In genomic region chr5:136642208-136642607, GRCm38 (mm10) we compare ENCODE assay signal across 27 mouse cellular contexts. TPM values are rescaled to one million over a fixed set of nuclear protein-coding genes. Genes with fewer than 3 reads are reported as not detected.
DNase-seq lines count a peak whose midpoint lies in the region; ATAC-seq and TF ChIP-seq lines count a peak whose summit lies in the region.
"Had no signal": no experiment of that assay in that cellular context is flagged by ENCODE, and none has a peak within 500 bp of the region (broad histone marks: within the 10 kb centered on the region; RNA-seq: fewer than 3 reads in every experiment).

No protein-coding gene starts in this region.

- no peaks in the 10 kb centered on the region for H3K36me3 ChIP-seq in limb, embryonic 15.5 days
- H3K36me3 ChIP-seq in limb, embryonic 10.5 days = no peaks in the 10 kb centered on the region
- H3K36me3 ChIP-seq: forebrain, embryonic 12.5 days; heart, embryonic 15.5 days; liver, embryonic 12.5 days had no signal

- peak; percentile 44; the same call in 1 of the 2 replicates for ATAC-seq in limb, embryonic 15.5 days (ENCODE audit: insufficient number of reproducible peaks, low FRiP score, low TSS enrichment, low read depth)
- ATAC-seq: activated CD4-positive, CD25-positive, alpha-beta regulatory T cell, adult 4 months; hindbrain, postnatal 0 days; liver, embryonic 12.5 days; midbrain, embryonic 16.5 days had no signal

- TF ChIP-seq CTCF in bone marrow, adult 2 months (IDR thresholded peaks at IDR 0.05; ENCODE audit: control insufficient read depth, insufficient read depth, low read length) = no peak

- H3K9me3 ChIP-seq in limb, embryonic 15.5 days = no peaks in the 10 kb centered on the region
- no peaks in the 10 kb centered on the region for H3K9me3 ChIP-seq in limb, embryonic 10.5 days (replicated peaks)
- H3K9me3 ChIP-seq: forebrain, embryonic 12.5 days; heart, embryonic 15.5 days; liver, embryonic 12.5 days had no signal

- WGBS in limb, embryonic 15.5 days = 46% methylated on average over 13 of the region's 13 CpGs
- WGBS in limb, embryonic 10.5 days = 68% methylated on average over 13 of the region's 13 CpGs
- WGBS in bone marrow, adult 2 months = 42% methylated on average over 13 of the region's 13 CpGs

- H3K4me3 ChIP-seq in limb, embryonic 15.5 days = no peak overlapping the region
- H3K4me3 ChIP-seq in limb, embryonic 10.5 days = no peak overlapping the region
- H3K4me3 ChIP-seq in bone marrow, adult 2 months (replicated peaks; ENCODE audit: control insufficient read depth, low read depth, low read length) = no peak overlapping the region
- H3K4me3 ChIP-seq: forebrain, embryonic 12.5 days; heart, adult 2 months; heart, embryonic 15.5 days; liver, embryonic 12.5 days had no signal

- no peak for TF ChIP-seq POLR2A in bone marrow, adult 2 months (IDR thresholded peaks at IDR 0.05; ENCODE audit: borderline replicate concordance, control insufficient read depth, low read depth, low read length)

- no peaks in the 10 kb centered on the region for H3K4me1 ChIP-seq in limb, embryonic 15.5 days
- peaks cover 5% of the 10 kb centered on the region; the same call in 1 of the 2 replicates for H3K4me1 ChIP-seq in limb, embryonic 10.5 days
- H3K4me1 ChIP-seq in bone marrow, adult 2 months (ENCODE audit: control insufficient read depth, insufficient read depth, low read length) = peaks cover 5% of the 10 kb centered on the region; the same call in 1 of the 2 replicates
- H3K4me1 ChIP-seq: forebrain, embryonic 12.5 days; heart, embryonic 15.5 days; liver, embryonic 12.5 days had no signal

- H3K4me2 ChIP-seq in limb, embryonic 15.5 days = no peak overlapping the region
- H3K4me2 ChIP-seq: forebrain, embryonic 12.5 days; heart, embryonic 15.5 days; liver, embryonic 12.5 days had no signal

- H3K9ac ChIP-seq in limb, embryonic 15.5 days = no peak overlapping the region
- H3K9ac ChIP-seq: forebrain, embryonic 12.5 days; heart, embryonic 15.5 days; liver, embryonic 12.5 days had no signal

- intact Hi-C loops in gastrocnemius, postnatal 36 days (cut with DNase I) = no loop called here

- H3K27ac ChIP-seq in limb, embryonic 15.5 days = no peak overlapping the region
- no peak overlapping the region for H3K27ac ChIP-seq in limb, embryonic 10.5 days
- H3K27ac ChIP-seq in bone marrow, adult 2 months (ENCODE audit: control insufficient read depth, insufficient read depth, low read depth, low read length, poor library complexity) = peak overlapping the region; percentile 40
- H3K27ac ChIP-seq: forebrain, embryonic 12.5 days; heart, adult 2 months; heart, embryonic 15.5 days; hindbrain, postnatal 0 days; liver, embryonic 12.5 days had no signal

- no peaks in the 10 kb centered on the region for H3K27me3 ChIP-seq in limb, embryonic 15.5 days
- no peaks in the 10 kb centered on the region for H3K27me3 ChIP-seq in limb, embryonic 10.5 days (ENCODE audit: low read depth, poor library complexity, severe bottlenecking)
- H3K27me3 ChIP-seq: forebrain, embryonic 12.5 days; heart, embryonic 15.5 days; liver, embryonic 12.5 days had no signal

- DNase-seq in limb, embryonic 10.5 days (ENCODE audit: low spot score) = no peak
- peak; percentile 87 for DNase-seq in 416B (ENCODE audit: low read depth)
- DNase-seq in lung, postnatal 4 days = peak; percentile 52 to 70
- DNase-seq in thymus, postnatal 4 days = no peak
- DNase-seq in gastrocnemius, postnatal 36 days = no peak
- DNase-seq in spleen, postnatal 36 days (ENCODE audit: low spot score in 2 of 2) = no peak
- DNase-seq: cerebellum, adult 2 months; cerebellum, postnatal 36 days; gastrocnemius, postnatal 10 days; heart, adult 2 months; heart, postnatal 4 days; kidney, adult 9 months; kidney, postnatal 36 days; left cerebral cortex, postnatal 4 days; right cerebral cortex, adult 18-20 months had no signal

RNA-seq across cellular contexts. Expression of gene Myl10, which starts 50.7 kb away (rescaled TPM):
- 0.52 TPM in 1 of 2 replicates, not detected in the other for polyA plus RNA-seq in limb, embryonic 15.5 days (2015; fragmentation: Nextera tagmentation; extraction: Ambion mirVana)
- polyA plus RNA-seq in limb, embryonic 10.5 days (2016; fragmentation: Nextera tagmentation; extraction: Ambion mirVana) = not detected in 2 replicates
- polyA plus RNA-seq in bone marrow, adult 2 months (2011; ENCODE audit: insufficient read depth, insufficient read length, low replicate concordance, missing spikeins) = 1.7 TPM in 1 of 2 replicates, not detected in the other
- 1 to 10 TPM in 1 of 2 experiments, under 1 TPM in 1; 0.44 to 2.9 TPM for total RNA-seq in gastrocnemius, postnatal 36 days (2021)
- total RNA-seq: adrenal gland, postnatal 36 days; heart, adult 2 months; heart, postnatal 4 days; hindbrain, postnatal 0 days; left cerebral cortex, adult 18-20 months; left cerebral cortex, postnatal 4 days had no signal
- polyA plus RNA-seq: cerebellum, adult 2 months; forebrain, embryonic 12.5 days; frontal cortex, adult 2 months; heart, adult 2 months; hindbrain, postnatal 0 days; liver, embryonic 12.5 days; midbrain, embryonic 16.5 days; neural tube, embryonic 11.5 days had no signal

Comparison
In these comparisons a context has a peak if more than half of its experiments do, and no peak if none do; other contexts are left out.
1. DNase-seq: peak in 416B (single experiment) and lung, postnatal 4 days (2 of 2); none in limb, embryonic 10.5 days (single experiment), thymus, postnatal 4 days (single experiment), gastrocnemius, postnatal 36 days (0 of 2) and spleen, postnatal 36 days (0 of 2).